Mouse (Mus musculus) liver, embryonic 13.5 days (tissue): ENCODE results near the gene Twsg1. TPM values are rescaled to one million over a fixed set of nuclear protein-coding genes. Genes with fewer than 3 reads are reported as not detected.
A peak's percentile ranks its signal among the peaks of the same experiment; 100 is the strongest.

ENCODE experiments used
- ATAC-seq: fragments of 200-750 bp; cut with Nextera tagmentation; 2 replicates; pipeline ENCODE4 v1.8.0; 2017; ENCODE audit warnings: low read depth, mild to moderate bottlenecking, moderate number of reproducible peaks, moderate library complexity
- DNase-seq: peaks from one replicate; pipeline ENCODE4 v3.0.0; 2022
- H3K27ac ChIP-seq: fragments of 300-500 bp; sonication (generic); 2 replicates; pipeline ENCODE4 v1.5.1; 2015; ENCODE audit warnings: moderate library complexity, mild to moderate bottlenecking, inconsistent platforms
- H3K27me3 ChIP-seq: fragments of 300-500 bp; sonication (generic); 2 replicates; pipeline ENCODE4 v1.6.1; 2015; ENCODE audit warnings: mild to moderate bottlenecking, inconsistent platforms
- H3K36me3 ChIP-seq: fragments of 300-500 bp; sonication (generic); 2 replicates; pipeline ENCODE4 v1.6.1; 2015; ENCODE audit warnings: mild to moderate bottlenecking, inconsistent platforms
- H3K4me1 ChIP-seq: fragments of 300-500 bp; sonication (generic); replicated peaks from 2 replicates; pipeline ENCODE4 v1.6.1; 2015; ENCODE audit warnings: inconsistent platforms
- H3K4me2 ChIP-seq: fragments of 300-500 bp; sonication (generic); 2 replicates; pipeline ENCODE4 v1.6.1; 2015; ENCODE audit warnings: inconsistent platforms, mild to moderate bottlenecking, moderate library complexity
- H3K4me3 ChIP-seq: fragments of 300-500 bp; sonication (generic); replicated peaks from 2 replicates; pipeline ENCODE4 v1.5.1; 2015; ENCODE audit warnings: mild to moderate bottlenecking, inconsistent platforms
- H3K9ac ChIP-seq: fragments of 300-500 bp; sonication (generic); 2 replicates; pipeline ENCODE4 v1.6.1; 2015; ENCODE audit warnings: mild to moderate bottlenecking, inconsistent platforms
- H3K9me3 ChIP-seq: fragments of 300-500 bp; sonication (generic); replicated peaks from 2 replicates; pipeline ENCODE4 v1.6.1; 2016; ENCODE audit warnings: inconsistent platforms
- WGBS: fragments of 180-500 bp; shearing (Covaris S2); methylation state at CpG from one replicate; pipeline ENCODE4 v1.1.7; 2015; ENCODE audit not compliant: insufficient replicate concordance; 5-methylcytosine and 5-hydroxymethylcytosine counted together
- polyA plus RNA-seq: library from polyadenylated mRNA; unstranded; fragments of >200 nt; fragmentation: Nextera tagmentation; extraction: Ambion mirVana; gene quantifications from 2 replicates; pipeline ENCODE4 v1.2.1, GENCODE M21; 2015

Twsg1 gene
- polyA plus RNA-seq, 1 experiment from 2014 or later, result 16.2 TPM

DNA sequence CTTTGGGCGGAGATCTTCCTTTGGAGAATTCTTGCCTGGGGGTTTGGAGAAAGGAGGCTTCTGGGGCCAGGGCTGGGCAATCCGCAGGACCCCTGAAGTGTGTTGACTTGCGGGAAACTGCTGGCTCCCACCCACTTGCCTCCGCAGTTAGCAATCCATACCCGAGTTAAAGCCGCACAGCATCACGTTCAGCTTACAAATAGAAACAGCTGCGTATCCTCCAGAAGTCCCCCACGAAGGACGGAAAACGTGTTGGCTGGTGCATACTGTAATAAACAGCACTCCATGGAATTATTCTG lies 65.7 kb downstream of the Twsg1 start:
- Histone ChIP-seq H3K9me3 (no peaks in the 10 kb centered on the region), H3K9ac (peak overlapping the region; percentile 85), H3K27ac (peak overlapping the region; percentile 96), H3K4me3 (peak overlapping the region; percentile 98), H3K36me3 (no peaks in the 10 kb centered on the region), H3K4me2 (peak overlapping the region; percentile 95), H3K4me1 (peaks cover 50% of the 10 kb centered on the region), H3K27me3 (no peaks in the 10 kb centered on the region)
- ATAC-seq, result no peak
- no peak for DNase-seq
- WGBS, result under 1% methylated on average over 11 of the region's 11 CpGs

DNA sequence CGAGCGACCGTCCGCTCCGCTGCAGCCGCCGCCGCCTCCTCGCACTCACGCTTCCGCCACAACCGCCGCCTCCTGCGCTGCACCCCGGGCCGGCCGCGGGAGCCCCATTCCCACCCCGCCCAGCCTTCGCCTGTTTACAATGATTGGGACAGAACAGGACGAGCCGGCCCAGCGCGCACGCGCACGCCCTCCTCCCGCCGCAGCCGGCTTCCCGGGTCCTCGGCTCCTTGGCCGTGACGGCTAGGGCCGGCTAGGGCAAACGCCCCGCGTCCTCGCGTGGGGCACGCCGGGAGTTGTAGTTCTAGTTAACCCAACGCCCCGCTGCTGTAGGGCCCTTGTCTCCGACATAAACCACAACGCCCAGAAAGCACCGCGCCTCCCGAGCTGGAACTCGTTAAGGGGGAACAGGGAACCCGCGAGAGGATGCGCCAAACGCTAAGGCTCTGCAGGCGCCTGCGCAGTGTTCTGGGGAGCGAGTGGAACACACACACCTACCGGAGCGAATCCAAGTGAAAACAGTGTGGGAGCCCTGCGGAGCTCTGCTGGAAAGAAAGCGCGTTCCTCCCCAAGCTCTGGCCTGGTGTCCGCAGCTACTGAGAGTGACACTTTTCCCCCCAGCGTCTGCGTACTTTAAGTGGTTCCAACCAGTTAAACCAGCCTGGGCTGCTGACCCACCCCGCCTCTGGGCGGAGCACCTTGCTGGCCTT lies 66.2 kb downstream of the Twsg1 start:
- H3K36me3 ChIP-seq, result no peaks in the 10 kb centered on the region
- WGBS, result under 1% methylated on average over 67 of the region's 67 CpGs
- H3K9ac ChIP-seq, result peak overlapping the region; percentile 98
- peak overlapping the region; percentile 96 for H3K27ac ChIP-seq
- peaks cover 53% of the 10 kb centered on the region for H3K4me1 ChIP-seq
- H3K9me3 ChIP-seq, result no peaks in the 10 kb centered on the region
- peak; percentile 99 for DNase-seq
- no peaks in the 10 kb centered on the region for H3K27me3 ChIP-seq
- peak; percentile 98 for ATAC-seq
- H3K4me2 ChIP-seq, result peak overlapping the region; percentile 95
- H3K4me3 ChIP-seq, result peak overlapping the region; percentile 98

DNA sequence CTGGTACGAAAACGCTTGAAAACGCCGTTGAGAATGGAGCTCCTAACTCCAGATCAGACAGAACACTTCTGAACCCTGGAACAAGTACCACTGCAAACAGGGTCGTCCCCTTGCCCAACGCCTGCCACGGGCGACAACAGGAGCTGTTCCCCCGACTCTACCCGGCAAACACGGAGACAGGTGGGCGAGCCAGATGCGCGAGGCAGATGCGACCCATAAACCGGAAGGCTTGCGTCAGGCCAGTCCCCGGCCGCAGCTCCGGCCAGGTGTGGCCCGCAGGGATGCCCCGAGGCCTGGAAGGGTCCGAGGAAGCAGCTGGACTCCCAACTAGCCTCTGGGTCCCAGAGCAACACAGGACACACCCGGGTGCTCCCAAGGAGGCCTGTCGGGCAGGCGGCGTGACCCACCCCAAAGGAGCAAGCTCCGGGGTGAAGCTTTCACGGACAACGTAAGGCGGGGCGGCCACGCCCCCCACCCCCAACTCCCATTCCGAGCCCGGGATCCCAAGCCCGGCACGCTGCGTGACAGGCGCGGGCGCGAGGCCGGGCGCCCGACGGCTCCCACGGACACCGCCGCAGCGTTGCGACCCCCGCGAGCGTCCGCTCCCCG lies 66.9 kb downstream of the Twsg1 start:
- peak overlapping the region; percentile 98 for H3K4me3 ChIP-seq
- peak; percentile 9 for ATAC-seq
- peak; percentile 57 for DNase-seq

GRCm38 (mm10) chr17:65877026-65877425 lies 74.0 kb downstream of the Twsg1 start:
- peaks cover 34% of the 10 kb centered on the region for H3K4me1 ChIP-seq
- H3K27ac ChIP-seq, result no peak overlapping the region; the same call in 1 of the 2 replicates
- H3K4me2 ChIP-seq, result no peak overlapping the region
- 64% methylated on average over 6 of the region's 6 CpGs for WGBS
- no peak for DNase-seq
- H3K36me3 ChIP-seq, result no peaks in the 10 kb centered on the region; the same call in 1 of the 2 replicates
- no peak overlapping the region for H3K9ac ChIP-seq
- H3K4me3 ChIP-seq, result no peak overlapping the region
- no peaks in the 10 kb centered on the region for H3K9me3 ChIP-seq
- no peaks in the 10 kb centered on the region for H3K27me3 ChIP-seq
- no peak for ATAC-seq

More for the DNA sequence above, 66.9 kb downstream of the Twsg1 start:
- Histone ChIP-seq H3K4me1 (peaks cover 53% of the 10 kb centered on the region), H3K9me3 (no peaks in the 10 kb centered on the region), H3K27me3 (no peaks in the 10 kb centered on the region), H3K9ac (peak overlapping the region; percentile 98), H3K36me3 (no peaks in the 10 kb centered on the region), H3K4me2 (peak overlapping the region; percentile 95), H3K27ac (peak overlapping the region; percentile 96)
- WGBS, result under 1% methylated on average over 55 of the region's 56 CpGs

- no peaks in the 10 kb centered on the region for H3K27me3 ChIP-seq
- no peaks in the 10 kb centered on the region; the same call in 1 of the 2 replicates for H3K36me3 ChIP-seq
- H3K9me3 ChIP-seq, result no peaks in the 10 kb centered on the region
- no peak overlapping the region for H3K9ac ChIP-seq
- no peak overlapping the region for H3K27ac ChIP-seq
- DNase-seq, result no peak
- peaks cover 38% of the 10 kb centered on the region for H3K4me1 ChIP-seq
- no peak overlapping the region for H3K4me3 ChIP-seq
- 87% methylated on average over 11 of the region's 11 CpGs for WGBS
- H3K4me2 ChIP-seq, result no peak overlapping the region
- no peak for ATAC-seq
These were observed 77.2 kb downstream of the Twsg1 start for GRCm38 (mm10) chr17:65873834-65874233.

- Histone ChIP-seq H3K4me2 (no peak overlapping the region), H3K4me1 (peaks cover 38% of the 10 kb centered on the region), H3K27me3 (no peaks in the 10 kb centered on the region), H3K9ac (no peak overlapping the region), H3K9me3 (no peaks in the 10 kb centered on the region), H3K4me3 (no peak overlapping the region), H3K36me3 (no peaks in the 10 kb centered on the region), H3K27ac (no peak overlapping the region)
- ATAC-seq, result no peak
- DNase-seq, result no peak
- WGBS, result 81% methylated on average over 4 of the region's 4 CpGs
These were observed 77.9 kb downstream of the Twsg1 start for GRCm38 (mm10) chr17:65873156-65873555.

GRCm38 (mm10) chr17:65872652-65873051 lies 78.4 kb downstream of the Twsg1 start:
- Histone ChIP-seq H3K27me3 (no peaks in the 10 kb centered on the region), H3K27ac (no peak overlapping the region), H3K36me3 (peaks cover 3% of the 10 kb centered on the region; the same call in 1 of the 2 replicates), H3K4me3 (no peak overlapping the region), H3K9me3 (no peaks in the 10 kb centered on the region), H3K4me2 (no peak overlapping the region), H3K4me1 (peaks cover 38% of the 10 kb centered on the region), H3K9ac (no peak overlapping the region)
- DNase-seq (peak; percentile 32), ATAC-seq (peak; percentile 57)
- WGBS, result 55% methylated on average over 6 of the region's 6 CpGs

GRCm38 (mm10) chr17:65872051-65872450 lies 79.0 kb downstream of the Twsg1 start:
- Histone ChIP-seq H3K4me3 (no peak overlapping the region), H3K4me2 (no peak overlapping the region), H3K9me3 (no peaks in the 10 kb centered on the region), H3K27me3 (no peaks in the 10 kb centered on the region), H3K27ac (peak overlapping the region; percentile 2; the same call in 1 of the 2 replicates), H3K4me1 (peaks cover 34% of the 10 kb centered on the region), H3K9ac (no peak overlapping the region), H3K36me3 (peaks cover 9% of the 10 kb centered on the region)
- ATAC-seq, result no peak
- 44% methylated on average over 6 of the region's 6 CpGs for WGBS
- DNase-seq, result no peak

Other genes with a start within 250 kb of the Twsg1 start
- gene Rab31, start 178.5 kb downstream of the Twsg1 start, polyA plus RNA-seq, result 4.5 and 5.3 TPM in 2 replicates
- 10.1 and 12.2 TPM in 2 replicates for gene Ppp4r1, start 168.7 kb downstream of the Twsg1 start, polyA plus RNA-seq
- 47.2 and 53.3 TPM in 2 replicates for gene Ralbp1, start 65.4 kb downstream of the Twsg1 start, polyA plus RNA-seq
- 6.1 and 8.3 TPM in 2 replicates for gene Ankrd12, start 125.9 kb upstream of the Twsg1 start, polyA plus RNA-seq
- gene Ndufv2, start 150.3 kb upstream of the Twsg1 start, polyA plus RNA-seq, result 246 and 248 TPM in 2 replicates
- gene Washc1, start 160.3 kb upstream of the Twsg1 start, polyA plus RNA-seq, result 18.6 and 19.0 TPM in 2 replicates
- gene Ddx11, start 172.3 kb upstream of the Twsg1 start, polyA plus RNA-seq, result 8.6 and 9.9 TPM in 2 replicates